Mouse (Mus musculus): ENCODE data around the gene Cdc20b.

Cdc20b gene

DNA sequence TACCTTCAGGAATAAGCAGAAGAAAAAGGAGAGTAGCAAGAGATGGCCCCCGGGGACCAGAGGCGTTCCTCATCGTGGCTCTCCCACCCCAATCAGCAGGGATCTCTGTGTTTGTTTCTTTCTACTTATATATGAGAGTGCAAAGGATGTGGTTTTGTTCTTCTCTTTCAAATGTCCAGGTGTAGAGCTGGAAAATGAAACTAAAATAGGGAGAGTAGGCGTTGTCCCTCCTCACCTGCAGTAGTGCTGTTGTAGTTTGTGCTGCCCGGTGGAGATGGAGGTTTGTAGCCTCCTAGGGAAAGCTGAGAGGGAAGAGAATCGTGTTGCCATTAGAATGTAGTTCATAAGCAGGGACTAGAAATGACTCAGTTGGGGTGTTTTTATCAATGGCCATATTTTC, 66.0 kb downstream of the Cdc20b start, which contains the start of gene Gzma:
Gene Gzma (minus strand): TSS at position 103 of the 400 bp plus-strand sequence.
- DNase-seq (ENCODE audit: low spot score) = no peak

DNA sequence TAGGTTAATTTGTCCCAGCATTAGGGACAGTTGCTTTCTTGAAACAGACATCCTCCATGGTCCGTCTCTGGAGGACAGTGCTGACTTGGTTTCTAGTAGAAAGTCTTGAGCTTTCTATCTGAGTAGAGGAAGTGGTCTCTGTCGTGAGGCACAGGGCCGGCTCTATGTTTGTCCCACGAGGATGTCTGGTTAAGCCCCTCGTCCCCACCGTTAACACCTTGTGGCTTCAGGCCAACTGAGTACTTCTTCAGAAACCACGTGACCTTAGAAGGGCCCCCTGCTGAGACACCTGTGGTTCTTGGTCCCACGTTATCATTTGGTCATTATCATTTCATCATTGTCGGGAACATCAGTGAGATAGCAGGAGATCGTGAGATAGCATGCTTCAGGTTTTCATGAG, 66.9 kb downstream of the Cdc20b start:
- DNase-seq (ENCODE audit: low spot score) = no peak

DNA sequence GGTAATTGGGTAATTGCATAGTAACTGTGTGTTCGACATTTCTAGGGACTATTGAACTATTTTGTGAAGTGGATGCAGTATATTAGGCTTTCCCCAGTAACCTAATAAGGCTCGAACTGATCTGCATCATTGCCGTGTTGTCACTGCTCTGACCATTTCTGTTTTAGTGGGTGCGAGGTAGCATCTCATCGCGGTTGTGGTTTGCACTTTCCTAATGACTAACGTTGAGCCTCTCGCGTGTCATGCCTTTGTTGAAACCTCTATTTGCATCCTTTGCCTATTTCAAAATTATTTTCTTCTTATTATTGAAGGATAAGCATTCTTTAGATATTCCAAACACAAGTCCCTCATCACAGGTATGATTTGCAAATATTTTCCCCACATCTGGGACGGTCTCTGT, 69.8 kb downstream of the Cdc20b start:
- DNase-seq (ENCODE audit: low spot score) = no peak

DNA sequence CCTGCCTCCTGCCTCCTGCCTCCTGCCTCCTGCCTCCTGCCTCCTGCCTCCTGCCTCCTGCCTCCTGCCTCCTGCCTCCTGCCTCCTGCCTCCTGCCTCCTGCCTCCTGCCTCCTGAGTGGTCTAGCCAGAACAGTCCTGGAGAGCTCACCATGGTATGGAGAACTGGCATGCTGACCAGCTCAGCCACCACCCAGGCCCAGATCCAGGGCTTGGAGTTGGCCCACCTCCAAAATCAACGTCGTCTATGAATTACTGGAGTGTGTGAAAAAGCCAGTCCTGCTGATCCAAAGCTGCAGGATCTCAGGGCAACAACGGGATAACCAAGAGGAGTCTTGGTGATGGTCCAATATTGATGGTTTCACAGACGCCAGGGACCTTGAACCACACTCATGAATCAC, 84.1 kb downstream of the Cdc20b start:
- DNase-seq (ENCODE audit: low spot score) = no peak

DNA sequence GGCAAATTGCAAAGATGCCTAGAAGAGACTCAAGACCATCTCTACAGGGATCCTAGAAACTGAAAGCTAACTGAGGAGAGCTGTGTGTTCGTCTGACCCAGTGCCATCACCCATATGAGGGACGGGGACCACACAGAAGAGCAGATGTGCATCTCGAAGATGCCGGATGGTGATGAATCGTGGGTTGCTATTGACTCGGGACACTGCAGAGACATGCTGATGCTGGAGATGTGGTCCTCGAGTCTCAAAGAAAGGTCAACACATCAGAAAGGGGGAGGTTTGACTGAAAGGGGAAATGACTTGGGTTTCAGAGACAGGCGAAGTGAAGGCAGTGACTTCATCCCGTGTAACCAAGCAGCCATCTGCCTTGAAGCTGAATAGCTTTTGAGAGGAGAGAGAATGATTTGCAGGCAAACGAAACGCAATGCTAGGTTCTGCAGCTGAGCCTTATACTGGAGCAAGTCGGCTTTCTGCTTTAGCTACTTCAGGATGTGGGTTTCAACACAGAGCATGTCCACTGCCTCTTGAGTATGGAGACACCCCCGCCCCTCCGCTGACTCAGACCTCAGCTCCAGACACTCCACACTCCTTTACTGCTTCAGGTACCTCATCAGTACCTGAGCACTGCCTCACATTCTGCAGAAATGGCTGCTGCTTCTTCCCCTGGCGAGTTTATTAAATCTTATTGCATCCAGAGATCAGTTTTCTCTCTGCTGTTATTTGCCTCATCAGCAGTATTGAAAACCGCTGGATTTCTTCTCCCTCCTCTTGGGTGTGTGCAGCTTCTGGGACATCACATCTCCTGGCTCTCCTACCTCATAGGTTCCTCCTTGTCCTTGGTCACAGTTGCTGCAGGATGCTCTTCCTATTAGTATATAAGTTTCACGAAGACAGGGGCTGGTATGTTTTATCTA, 85.7 kb downstream of the Cdc20b start:
- DNase-seq (ENCODE audit: low spot score) = no peak

DNA sequence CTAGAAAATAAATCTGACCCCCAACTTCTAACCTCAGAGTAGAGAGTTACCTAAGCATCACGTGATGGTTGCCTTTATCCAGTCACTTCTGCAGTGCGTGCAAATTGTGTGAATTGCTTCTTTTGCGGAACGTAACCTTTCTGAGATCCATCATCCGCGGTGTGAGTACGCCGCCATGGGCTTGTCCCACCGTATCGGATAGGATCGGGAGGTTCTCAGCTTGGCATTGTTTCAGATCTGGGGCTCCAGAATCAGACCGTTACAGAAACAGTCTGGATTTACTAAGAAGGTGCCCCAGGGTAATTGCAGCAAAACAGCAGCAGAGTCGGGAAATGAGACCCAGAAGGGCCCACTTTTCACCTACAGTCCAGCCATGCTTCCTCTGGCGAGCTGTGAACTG, 86.4 kb downstream of the Cdc20b start:
- DNase-seq (ENCODE audit: low spot score) = no peak

DNA sequence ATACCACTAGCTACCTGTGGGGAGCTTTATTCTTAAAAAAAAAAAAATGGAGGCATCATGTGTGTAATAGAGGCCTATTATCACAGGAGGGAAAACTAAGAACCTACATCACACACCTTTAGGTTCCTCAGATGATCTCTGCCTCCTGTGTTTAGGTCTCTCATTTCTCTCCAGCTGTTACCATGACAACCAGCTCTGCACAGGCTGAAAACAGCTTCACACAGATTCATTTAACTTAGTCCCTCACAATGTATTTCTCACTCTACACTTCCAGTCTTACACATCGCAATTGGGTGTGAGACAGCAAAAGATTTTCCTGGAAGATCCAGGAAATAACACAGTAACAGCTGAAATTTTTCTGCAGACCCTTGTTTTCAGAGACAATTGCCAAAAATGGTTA, 95.1 kb downstream of the Cdc20b start:
- no peak for DNase-seq (ENCODE audit: low spot score)

DNA sequence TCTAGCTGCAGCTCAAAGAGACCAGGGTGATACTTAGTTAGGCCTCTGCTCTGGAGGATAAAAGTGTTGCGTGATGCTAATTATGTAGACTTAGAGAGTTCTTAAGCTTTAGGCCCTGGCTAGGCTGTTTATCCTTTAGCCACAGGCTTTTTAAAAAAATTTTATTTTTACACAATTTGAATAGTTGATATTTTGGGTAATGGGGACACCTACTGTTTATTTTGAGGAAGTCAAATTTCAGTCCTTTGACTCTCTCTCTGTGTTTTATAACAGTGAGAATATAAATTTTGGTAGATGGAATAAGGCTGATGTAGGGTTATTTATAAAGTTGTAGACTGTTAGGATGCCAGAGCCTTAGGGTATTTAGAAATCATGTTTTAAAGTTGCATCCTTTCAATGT, 104.7 kb downstream of the Cdc20b start:
- DNase-seq (ENCODE audit: low spot score) = no peak
